Mouse (Mus musculus) MEL-GATA-1-ER (cell line): ENCODE measurements around the gene Npr1.

Source experiments
- DNase-seq: peaks from one replicate; pipeline ENCODE4 v3.0.0-alpha.2; 2012; ENCODE audit warnings: low read depth; ENCODE audit errors: extremely low read depth

The Npr1 gene

GRCm38 (mm10) chr3:90440756-90441155 is 24.9 kb downstream of the Npr1 start:
- no peak for DNase-seq

DNA sequence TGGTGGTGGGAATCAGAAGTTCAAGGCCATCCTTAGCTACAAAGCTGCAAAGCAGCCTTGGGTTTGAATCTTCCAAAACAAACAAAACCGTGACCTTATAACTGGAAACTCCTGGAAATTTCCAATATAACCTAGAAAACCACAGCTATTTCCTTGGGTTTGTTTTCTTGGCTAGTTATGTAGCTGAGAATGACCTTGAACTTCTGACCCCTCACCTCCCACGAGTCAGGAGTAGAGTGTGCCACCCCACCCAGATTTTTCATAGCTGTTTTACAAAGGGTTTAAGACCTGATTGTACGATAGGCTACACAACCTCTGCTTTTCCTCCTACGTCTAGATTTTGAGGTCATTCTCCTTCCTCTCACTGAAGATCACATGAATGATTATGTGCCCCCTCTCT is 28.5 kb downstream of the Npr1 start:
- no peak for DNase-seq

- DNase-seq = peak; percentile 62
These were observed 31.5 kb downstream of the Npr1 start for GRCm38 (mm10) chr3:90434073-90434730.

DNA sequence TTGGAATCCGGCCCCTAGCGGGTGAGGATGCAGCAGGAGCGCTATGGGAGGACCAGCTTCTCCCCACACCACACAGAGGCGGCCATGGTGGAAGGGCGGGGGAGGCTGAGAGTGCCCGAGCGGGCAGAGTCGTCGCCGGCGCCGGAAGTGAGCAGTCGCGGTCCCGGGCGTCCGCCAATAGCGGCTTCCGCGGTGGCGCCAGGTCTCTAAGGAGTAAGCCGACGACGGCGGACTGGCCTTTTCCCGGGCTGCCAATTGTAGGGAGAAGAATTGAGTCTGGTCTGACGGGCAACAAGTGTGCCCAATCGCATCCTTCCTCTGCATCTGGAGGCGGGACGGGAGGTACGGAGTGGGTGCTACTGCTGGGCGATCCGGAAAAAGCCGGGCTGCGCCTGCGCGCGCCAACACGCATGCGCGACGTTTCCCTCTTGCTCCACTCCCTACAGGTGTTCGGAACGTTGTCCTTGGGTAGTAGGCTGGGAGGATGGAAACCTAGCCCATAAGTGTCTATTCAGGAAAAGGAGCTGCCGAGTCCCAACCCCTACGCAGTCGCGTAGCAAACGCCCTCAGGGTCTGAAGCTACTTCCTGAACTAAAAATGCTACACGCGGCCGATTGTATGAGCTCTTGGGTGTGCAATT is 32.2 kb downstream of the Npr1 start, which contains the start of gene Ints3:
Gene Ints3, minus strand, starts transcription at position 242 of the 640 bp plus-strand sequence.
- peak; percentile 100 for DNase-seq

DNA sequence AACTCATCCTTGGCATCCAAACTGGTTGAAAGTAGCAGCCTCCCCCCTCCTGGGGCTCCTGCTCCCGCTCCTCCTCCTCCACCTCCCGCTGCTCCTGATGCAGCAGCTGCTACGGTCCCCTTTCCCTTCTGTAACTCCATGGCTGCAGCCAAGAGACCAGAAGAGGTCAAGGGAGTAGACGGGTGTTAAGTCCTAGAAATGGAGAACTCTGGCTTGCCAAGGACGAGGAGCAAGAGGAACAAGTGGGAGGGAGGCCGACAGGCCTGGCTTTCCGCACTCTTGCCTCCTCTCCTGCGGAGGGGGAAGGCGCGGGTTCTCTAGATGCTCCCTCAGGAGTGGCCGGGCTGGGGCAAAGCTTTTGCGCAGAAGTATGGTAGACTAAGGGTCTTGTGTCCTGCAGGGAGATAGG is 32.9 kb downstream of the Npr1 start:
- peak; percentile 47 for DNase-seq

- no peak for DNase-seq
These were observed 33.3 kb downstream of the Npr1 start for GRCm38 (mm10) chr3:90432348-90432747.

GRCm38 (mm10) chr3:90429576-90429975 is 36.1 kb downstream of the Npr1 start:
- DNase-seq = peak; percentile 44

DNA sequence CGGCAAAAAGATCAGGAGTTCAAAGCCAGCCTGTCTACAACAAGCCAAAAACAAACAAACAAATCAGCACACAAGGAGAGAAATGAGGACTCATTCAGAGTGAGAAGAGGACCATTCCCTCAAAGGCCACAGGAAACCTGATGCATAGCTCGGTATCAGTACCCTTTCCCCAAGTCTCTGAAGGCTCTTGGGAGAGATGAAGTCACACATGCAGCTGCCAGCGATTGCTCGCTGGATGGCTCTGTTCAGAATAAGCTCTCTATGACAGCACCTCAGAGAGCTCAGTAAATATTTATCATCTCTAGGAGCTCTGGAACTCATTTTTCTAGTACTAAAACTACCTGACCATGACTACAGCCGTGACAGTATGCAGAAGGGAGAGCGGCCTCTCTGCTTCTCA is 37.5 kb downstream of the Npr1 start:
- no peak for DNase-seq

- DNase-seq = no peak
These were observed 38.1 kb downstream of the Npr1 start for GRCm38 (mm10) chr3:90427574-90427973.

DNA sequence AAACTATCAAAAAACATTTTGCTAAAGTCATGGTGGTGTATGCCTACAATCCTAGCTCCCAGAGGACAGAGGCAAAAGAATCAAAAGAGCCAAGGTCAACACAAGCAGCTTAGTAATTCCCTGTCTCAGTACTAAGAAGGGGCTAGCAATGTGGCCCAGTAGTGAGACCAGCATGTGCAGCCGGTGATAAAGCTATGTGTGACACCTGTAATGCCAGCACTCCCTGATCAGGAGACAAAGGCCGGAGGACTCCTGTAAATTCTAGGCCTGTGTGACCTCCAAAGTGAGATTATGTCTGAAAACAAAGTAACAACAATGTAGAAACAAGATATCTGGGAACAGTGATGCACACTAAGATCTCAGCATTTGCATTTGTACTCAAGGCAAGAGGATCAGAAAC is 40.2 kb downstream of the Npr1 start:
- DNase-seq = no peak

- no peak for DNase-seq
These were observed 42.1 kb downstream of the Npr1 start for GRCm38 (mm10) chr3:90423549-90423948.

DNA sequence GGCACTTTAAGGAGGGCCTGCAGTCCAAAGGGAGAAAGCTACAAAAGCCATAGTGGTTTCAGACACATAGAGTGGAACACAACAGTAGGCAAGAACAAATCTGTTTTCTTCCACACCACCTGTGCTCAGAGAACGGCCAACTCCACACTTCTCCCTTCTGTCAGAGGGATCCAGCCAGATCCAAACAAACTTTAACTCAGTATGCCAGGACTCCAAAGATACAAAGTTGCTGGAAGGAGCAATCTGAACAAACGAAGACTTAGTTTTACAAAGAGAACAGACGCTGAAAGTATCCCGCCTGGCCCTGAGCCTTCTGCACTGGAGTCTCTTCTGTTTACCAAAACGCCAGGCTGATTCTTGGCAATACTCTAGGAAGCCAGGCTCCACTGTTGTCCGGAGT is 45.0 kb downstream of the Npr1 start:
- no peak for DNase-seq

DNA sequence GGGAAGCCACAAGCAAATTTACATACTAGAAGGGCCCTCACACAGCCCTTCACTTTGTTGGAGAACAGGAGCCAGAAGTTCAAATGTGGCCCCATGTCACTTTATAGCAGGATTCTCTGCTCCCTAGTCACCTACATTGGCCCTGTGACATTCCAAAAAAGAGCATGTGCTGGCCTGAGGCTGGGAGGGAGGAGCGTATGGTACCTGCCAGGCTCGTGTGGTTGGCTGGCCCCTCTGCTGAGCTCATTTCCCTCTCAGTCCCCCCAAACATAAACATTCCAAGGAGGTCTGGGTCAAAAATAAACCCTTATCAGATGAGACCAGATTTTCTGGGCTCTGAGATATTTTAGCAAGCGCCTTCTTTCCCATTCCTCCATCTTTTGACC is 52.7 kb downstream of the Npr1 start:
- DNase-seq = no peak

- DNase-seq = peak; percentile 31
These were observed 53.2 kb downstream of the Npr1 start for GRCm38 (mm10) chr3:90412312-90413010.

- no peak for DNase-seq
These were observed 56.9 kb downstream of the Npr1 start for GRCm38 (mm10) chr3:90408721-90409120.

DNA sequence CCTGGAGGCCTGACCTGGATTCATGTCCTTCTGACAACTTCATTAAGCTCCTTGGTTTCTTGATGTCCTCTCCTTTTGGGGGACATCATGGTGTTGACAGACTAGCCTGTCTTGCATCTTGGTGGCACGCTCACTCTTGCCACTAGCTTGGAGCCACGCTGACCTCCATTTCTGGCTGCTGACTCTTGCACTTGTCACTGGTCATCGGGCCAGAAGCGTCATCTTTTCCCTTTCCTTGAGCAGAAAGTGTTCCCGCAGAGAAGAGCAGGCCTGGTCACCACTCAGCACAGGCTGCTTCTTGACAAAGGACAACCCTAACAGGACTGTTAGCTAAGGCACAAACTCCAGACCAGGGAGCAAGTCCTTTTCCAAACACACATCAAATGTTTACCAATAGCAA is 59.3 kb downstream of the Npr1 start:
- DNase-seq = no peak

DNA sequence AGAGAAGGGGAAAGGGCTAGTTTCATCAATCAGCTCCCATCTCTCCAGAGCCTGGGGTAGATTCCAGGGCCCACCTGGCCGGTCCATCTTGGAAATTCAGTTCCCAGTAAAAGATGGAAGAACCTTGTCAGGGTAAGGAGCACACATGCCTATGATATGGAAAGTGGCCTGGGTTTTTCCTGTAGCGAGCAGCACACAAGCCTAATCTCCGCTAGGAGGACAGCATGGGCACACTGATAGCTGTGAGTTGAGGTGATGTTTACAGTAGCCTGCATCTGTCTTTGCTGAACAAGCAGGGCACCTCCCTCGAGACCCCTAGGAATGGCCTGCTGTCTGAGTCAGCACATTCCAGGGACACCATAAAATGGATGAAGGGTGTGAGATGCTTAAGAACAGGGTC is 61.1 kb downstream of the Npr1 start:
- no peak for DNase-seq

GRCm38 (mm10) chr3:90404121-90404520 is 61.5 kb downstream of the Npr1 start:
- DNase-seq = no peak

GRCm38 (mm10) chr3:90400993-90401392 is 64.7 kb downstream of the Npr1 start:
- no peak for DNase-seq
